Mouse (Mus musculus) cerebellum, adult 2 months (tissue): ENCODE results near the gene 4930518I15Rik.

Source experiments
- CTCF ChIP-seq: fragments of 200-500 bp; IDR thresholded peaks from 2 replicates; pipeline ENCODE4 v1.5.1; 2011; ENCODE audit warnings: low read depth, mild to moderate bottlenecking, control low read depth, low read length, moderate library complexity, borderline replicate concordance; ENCODE audit not compliant: insufficient read depth
- POLR2A ChIP-seq: fragments of 200-500 bp; IDR thresholded peaks from 2 replicates; pipeline ENCODE4 v1.6.1; 2011; ENCODE audit warnings: low read length, control low read depth, borderline replicate concordance; ENCODE audit not compliant: insufficient read depth

- TF ChIP-seq CTCF (no peak), POLR2A (no peak)
These were observed 44.1 kb upstream of the 4930518I15Rik start for GRCm38 (mm10) chr2:156901883-156902282.
